Mouse (Mus musculus): ENCODE data around the gene 9130019O22Rik.
"Not testable (repeated sequence)": the region's sequence is repeated elsewhere in the genome, so short reads cannot be mapped to it uniquely, and the experiment has no call there.

9130019O22Rik gene

DNA sequence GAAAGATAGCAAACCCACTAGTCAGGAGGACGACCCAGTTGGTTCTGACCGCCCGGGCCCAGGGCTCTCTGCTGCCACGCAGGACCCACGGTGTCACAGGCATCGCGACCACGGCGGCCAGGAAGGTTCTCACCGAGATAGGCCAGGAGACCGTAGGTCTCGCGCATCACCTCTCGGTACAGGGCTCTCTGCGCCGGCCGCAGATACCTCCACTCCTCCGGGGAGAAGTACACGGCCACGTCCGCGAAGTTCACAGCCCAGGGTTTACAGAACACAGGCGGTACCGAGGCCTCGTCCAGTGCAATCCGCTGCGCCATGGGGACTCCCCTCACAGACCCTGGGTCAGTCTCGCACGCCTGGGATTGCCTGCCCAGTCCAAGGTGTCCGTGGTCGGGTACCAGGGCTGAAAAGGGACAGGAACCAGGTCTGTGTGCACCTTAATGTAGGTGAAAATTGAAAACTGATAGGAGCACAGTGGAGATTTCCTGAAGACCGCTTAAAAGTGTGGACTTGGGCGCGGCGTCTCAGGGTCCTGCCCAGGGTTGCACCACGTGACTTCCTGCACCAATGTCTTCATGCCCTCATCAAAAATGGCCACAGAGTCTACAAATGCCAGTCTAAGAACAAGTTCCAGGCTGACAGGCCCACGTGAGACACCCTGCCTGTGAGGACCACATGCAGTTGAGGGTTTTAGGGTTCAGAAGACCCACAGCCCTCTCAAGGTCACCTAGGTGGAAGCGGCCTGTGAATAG lies at the start of gene 9130019O22Rik:
9130019O22Rik (minus strand) TSS at position 526 of the 752 bp plus-strand sequence.
- peak; percentile 77 to 92 for DNase-seq (ENCODE audit: low spot score in 2 of 2)

- no peak for DNase-seq (ENCODE audit: low spot score in 2 of 2)
Measured at GRCm38 (mm10) chr7:127435206-127435605, 48.2 kb upstream of the 9130019O22Rik start.

DNA sequence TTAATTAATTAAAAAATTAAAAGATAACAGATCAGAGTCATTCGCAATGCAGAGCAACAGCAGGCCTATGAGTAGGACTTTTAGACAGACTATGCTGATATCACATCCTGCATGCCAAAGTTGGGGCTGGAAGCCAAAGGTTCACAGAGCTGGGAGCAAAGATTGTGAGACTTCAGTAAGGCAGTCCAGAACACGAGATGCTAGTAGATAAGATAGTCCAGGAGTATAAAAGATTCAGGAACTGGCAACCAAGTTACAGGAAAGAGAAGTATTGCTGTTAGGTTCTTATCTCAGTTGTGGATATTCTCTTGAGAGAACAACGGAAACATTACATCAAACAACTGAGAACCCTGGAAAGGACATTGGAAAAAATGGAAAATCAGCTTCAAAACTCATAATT lies 39.4 kb upstream of the 9130019O22Rik start:
- no peak for DNase-seq (ENCODE audit: low spot score in 2 of 2)

GRCm38 (mm10) chr7:127425911-127426310 lies 38.9 kb upstream of the 9130019O22Rik start:
- no peak for DNase-seq (ENCODE audit: low spot score in 2 of 2)

DNA sequence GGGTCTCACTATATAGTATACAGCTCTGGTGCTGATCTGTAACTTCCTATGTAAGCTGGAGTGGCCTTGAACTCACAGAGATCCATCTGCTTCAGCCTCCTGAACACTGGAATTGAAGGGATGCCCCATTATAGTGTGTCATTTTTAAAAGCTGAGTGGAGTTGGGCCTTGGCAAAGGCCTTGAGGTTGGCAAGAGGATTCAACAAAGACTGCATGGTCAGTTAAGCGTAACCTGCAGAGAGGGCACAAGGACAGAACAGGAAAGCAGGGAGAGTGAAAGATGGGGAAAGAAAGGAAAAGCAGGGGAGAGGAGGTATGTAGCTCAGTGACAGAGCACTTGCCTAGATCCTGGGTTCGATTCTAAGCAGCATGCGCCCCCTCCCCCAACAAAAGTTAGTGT lies 38.3 kb upstream of the 9130019O22Rik start:
- DNase-seq (ENCODE audit: low spot score in 2 of 2): no peak

DNA sequence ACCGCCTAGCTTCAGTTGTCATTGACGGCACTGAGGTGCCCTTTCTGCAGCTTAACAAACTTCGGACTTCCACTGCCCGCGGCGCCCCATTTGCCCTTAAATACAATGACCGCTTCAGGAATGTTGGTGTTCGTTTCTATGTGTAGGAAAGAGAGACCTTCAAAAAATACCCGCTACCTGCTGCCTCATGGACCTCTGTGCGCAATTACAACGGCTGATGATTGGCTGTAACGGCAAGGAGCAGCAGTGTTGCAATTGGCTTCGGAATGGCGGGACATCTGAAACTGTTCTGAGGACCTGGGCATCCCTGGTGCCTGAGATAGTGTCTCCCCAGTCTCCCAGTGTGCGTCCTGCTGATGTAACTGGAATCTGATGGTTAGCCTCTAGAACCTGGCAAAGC lies 35.3 kb upstream of the 9130019O22Rik start:
- DNase-seq (ENCODE audit: low spot score in 2 of 2): no peak

DNA sequence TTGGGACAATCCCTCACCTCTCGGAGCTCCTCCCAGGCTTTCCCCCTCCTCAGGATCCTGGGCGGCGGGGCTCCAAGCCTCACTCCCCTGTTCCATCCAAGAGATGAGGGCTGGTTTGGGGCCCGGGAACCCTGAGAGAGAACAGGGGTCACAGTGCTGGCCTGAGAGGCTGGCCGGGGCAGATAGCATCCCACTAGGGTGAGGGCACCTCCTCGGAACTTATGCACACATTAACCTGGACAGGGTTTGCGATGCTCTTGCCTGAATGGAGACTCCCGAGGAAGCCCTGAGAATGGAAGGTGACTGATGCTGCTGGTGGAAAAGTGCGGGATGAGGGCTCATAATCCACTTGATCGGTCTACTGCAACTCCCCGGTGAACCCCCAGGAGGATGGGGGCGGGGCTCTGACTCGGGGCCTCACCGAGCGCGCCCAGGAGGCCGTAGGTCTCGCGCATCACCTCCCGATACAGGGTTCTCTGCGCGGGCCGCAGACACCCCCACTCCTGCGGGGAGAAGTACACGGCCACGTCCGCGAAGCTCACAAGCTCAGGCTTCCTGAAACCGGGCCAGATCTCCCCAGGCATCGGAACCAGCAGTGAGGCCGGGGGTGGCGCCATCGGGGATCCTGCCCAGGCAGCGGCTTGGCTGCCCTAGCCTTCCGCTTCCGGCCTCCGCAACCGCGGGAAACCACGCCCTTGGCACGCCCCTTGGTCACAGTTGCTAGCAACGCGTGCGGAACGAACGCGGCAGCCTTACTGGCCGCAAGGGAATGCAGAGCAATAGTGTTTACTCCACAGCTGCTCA lies 34.6 kb upstream of the 9130019O22Rik start, which contains the start of gene Zfp688:
Zfp688 (minus strand) TSS at position 681 of the 804 bp plus-strand sequence.
- DNase-seq (ENCODE audit: low spot score in 2 of 2): peak; percentile 93 to 95

DNA sequence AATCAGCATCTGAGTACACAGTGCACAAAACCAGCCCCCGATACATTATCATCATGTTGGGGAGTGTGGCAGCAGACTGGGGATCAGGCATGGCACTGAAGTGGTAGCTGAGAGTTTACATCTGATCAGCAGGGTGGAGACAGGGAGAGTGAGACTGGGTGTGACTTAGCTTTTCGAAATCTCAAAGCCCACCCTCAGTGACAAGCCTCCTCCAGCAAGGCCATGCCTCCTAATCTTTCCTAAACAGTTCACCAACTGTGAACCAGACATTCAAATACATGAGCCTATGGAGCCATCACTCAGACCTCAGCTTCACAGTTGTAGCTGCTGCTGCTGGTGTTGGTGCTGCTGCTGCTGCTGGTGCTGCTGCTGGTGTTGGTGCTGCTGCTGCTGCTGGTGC lies 24.5 kb upstream of the 9130019O22Rik start:
- DNase-seq (ENCODE audit: low spot score in 2 of 2): no peak

- peak; percentile 71 to 86 for DNase-seq (ENCODE audit: low spot score in 2 of 2)
Measured at GRCm38 (mm10) chr7:127406002-127406987, 19.3 kb upstream of the 9130019O22Rik start, which contains the start of gene Zfp764. TSS of gene Zfp764 (minus strand) at chr7:127406822.

DNA sequence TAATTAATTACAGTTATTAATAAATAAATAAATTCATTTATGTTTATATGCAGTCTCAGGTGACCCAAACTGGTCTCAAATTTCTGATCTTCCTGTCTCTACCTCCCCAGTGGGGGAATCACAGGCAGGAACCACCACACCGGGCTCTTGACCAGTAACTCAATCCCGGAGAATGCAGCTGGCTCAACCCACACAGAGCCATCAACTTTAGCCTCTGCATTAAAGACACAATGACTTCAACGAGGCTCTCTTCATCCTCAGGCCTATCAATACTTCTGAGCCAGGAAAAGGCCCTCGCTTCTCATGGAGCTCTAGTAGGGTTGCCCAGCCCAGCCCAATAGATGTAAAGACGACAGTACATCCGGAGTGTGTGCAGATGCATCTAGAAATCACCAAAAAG lies 17.1 kb upstream of the 9130019O22Rik start:
- DNase-seq (ENCODE audit: low spot score in 2 of 2): not testable (repeated sequence)

- DNase-seq (ENCODE audit: low spot score in 2 of 2): no peak
Measured at GRCm38 (mm10) chr7:127402980-127403379, 16.0 kb upstream of the 9130019O22Rik start.

DNA sequence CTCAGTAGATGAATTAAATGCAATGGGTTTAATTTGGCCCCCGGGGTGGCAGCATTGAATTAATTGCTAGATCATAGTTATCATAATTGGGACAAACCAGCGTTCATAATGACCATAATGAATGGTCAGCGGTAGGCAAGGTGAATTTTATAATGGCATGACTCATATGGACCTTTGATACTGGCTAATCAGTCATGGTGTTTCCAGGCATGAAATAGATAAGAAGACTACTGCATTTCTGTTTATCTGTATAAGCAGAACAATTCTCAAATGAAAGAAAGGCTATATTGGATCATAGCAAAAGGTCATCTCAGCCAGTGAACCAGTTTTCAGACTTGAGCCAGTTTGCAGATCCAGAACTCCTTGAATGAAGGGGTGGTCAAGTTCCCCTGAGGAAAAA lies 13.4 kb upstream of the 9130019O22Rik start:
- no peak for DNase-seq (ENCODE audit: low spot score in 2 of 2)

DNA sequence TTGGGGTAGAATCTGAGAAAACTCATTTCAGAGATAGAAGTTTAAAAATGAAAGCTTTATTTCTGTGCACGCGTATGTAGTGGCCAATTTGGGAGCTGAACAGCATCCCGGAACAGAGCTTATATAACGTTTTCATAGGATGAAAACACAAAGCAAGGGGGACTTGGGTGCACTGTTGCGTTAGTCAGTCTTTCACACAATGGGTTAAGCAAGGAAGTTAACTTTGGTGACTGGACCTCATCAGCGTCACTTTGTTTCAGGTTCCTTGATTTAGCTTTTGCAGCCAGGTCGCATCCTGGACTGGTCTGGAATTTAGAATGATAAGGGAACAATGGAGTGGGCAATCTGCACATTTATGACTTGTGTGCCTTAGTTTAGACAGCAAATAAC lies 7.0 kb upstream of the 9130019O22Rik start:
- no peak for DNase-seq (ENCODE audit: low spot score in 2 of 2)

DNA sequence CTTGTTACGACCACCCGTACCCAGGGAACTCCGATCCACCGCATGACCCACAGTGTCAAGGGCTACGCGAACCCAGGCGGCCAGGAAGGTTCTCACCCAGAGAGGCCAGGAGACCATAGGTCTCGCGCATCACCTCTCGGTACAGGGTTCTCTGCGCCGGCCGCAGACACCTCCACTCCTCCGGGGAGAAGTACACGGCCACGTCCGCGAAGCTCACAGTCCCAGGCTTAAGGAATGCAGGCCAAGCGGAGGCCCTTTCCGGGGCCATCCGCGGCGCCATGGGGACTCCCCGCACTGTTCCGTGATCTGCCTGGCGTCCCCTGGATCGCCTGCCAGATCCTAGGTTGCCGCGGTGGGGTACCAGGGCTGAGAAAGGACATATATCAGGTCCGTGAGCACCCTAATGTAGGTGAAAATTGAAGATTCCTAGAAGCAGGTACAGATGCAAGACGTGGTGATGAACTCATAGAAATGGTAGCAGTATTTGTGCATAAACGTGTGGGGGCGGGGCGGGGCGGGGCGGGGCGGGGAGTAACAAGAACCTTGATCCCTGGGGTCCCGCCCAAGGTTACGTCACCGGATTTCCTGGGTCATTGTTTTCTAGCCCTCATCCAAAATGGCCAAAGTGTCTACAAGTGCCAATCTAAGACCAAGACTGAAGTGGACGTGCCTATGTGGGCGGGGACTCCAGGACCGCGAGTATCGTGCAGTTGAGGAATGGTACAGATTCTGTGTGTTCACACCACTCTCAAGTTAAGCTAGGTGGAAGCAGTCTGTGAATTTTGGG lies 6.4 kb upstream of the 9130019O22Rik start, which contains the start of gene E430018J23Rik:
E430018J23Rik (minus strand) TSS at position 473 of the 787 bp plus-strand sequence.
- DNase-seq (ENCODE audit: low spot score in 2 of 2): peak; percentile 89 to 92

- no peak for DNase-seq (ENCODE audit: low spot score in 2 of 2)
Measured at GRCm38 (mm10) chr7:127392251-127392824, 5.4 kb upstream of the 9130019O22Rik start.

- DNase-seq (ENCODE audit: low spot score in 2 of 2): no peak
Measured at GRCm38 (mm10) chr7:127391538-127391937, 4.6 kb upstream of the 9130019O22Rik start.

DNA sequence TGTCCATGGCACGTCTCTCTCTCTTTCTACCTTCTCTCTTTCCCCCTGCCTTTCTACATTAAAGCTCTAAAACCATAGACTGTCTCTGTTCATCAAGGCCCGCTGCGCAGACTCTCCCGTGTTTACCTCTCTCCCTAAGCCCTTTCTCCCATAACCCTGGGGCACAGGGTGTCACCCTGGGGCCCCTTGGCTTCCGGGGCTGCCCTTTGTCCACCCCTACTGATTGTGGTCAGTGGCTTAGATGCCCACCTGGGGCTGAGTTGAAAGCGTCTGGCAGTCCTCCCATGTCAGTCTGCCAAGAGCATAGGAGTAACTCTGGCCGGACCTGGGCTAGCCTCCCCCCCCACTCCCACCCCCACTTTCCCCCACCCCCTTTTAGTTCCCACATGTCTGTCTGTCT lies 3.3 kb upstream of the 9130019O22Rik start:
- DNase-seq (ENCODE audit: low spot score in 2 of 2): no peak

GRCm38 (mm10) chr7:127388201-127388600 lies 1.2 kb upstream of the 9130019O22Rik start:
- not testable (repeated sequence) for DNase-seq (ENCODE audit: low spot score in 2 of 2)

GRCm38 (mm10) chr7:127385560-127385959 lies 1.4 kb downstream of the 9130019O22Rik start:
- DNase-seq (ENCODE audit: low spot score in 2 of 2): not testable (repeated sequence)

DNA sequence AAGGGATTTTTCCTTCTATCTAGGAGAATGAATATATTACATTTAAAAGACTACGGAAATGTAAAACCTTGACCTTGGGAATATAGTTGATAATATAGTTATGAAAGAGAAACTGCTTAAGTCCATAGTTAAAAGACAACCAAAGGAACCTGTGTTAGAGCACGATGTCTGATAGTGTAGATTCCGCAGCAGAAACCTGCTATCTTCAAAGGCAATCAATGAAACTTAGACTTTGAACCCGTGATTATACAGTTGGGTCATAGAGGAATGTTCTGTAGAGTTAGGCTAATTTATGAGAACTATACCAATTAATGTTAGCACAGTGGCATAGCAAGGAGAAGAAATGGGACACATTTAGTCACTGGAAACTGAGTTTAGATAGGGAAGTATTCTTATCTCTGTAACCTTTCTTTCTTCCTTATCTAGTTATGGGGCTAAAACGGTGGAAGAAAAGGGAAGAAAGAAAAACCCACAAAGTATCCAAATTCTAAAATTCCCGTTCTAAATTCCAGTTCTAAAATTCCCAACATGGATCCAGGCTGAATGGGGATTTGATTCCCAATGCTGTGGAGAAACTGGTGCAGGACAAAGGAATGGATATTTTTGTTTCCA lies 8.6 kb downstream of the 9130019O22Rik start:
- DNase-seq (ENCODE audit: low spot score in 2 of 2): no peak

Data from thymus, postnatal 10 days (tissue).